Mouse (Mus musculus) limb, embryonic 12.5 days (tissue): ENCODE results near the gene Alg6. TPM values are rescaled to one million over a fixed set of nuclear protein-coding genes. Genes with fewer than 3 reads are reported as not detected.

Experiments used
- ATAC-seq: fragments of 200-750 bp; cut with Nextera tagmentation; 2 replicates; pipeline ENCODE4 v1.8.0; 2017; ENCODE audit warnings: low read depth, moderate TSS enrichment; ENCODE audit not compliant: insufficient number of reproducible peaks, insufficient read depth, low FRiP score, low TSS enrichment
- H3K27ac ChIP-seq: fragments of 300-500 bp; sonication (generic); 2 replicates; pipeline ENCODE4 v1.5.1; 2016; ENCODE audit warnings: mild to moderate bottlenecking, moderate library complexity
- H3K27me3 ChIP-seq: fragments of 300-500 bp; sonication (generic); 2 replicates; pipeline ENCODE4 v1.6.1; 2016; ENCODE audit warnings: mild to moderate bottlenecking, moderate library complexity
- H3K36me3 ChIP-seq: fragments of 300-500 bp; sonication (generic); 2 replicates; pipeline ENCODE4 v1.6.1; 2016; ENCODE audit warnings: mild to moderate bottlenecking, moderate library complexity
- H3K4me1 ChIP-seq: fragments of 300-500 bp; sonication (generic); replicated peaks from 2 replicates; pipeline ENCODE4 v1.6.1; 2016
- H3K4me2 ChIP-seq: fragments of 300-500 bp; sonication (generic); 2 replicates; pipeline ENCODE4 v1.6.1; 2016; ENCODE audit warnings: mild to moderate bottlenecking, moderate library complexity
- H3K4me3 ChIP-seq: fragments of 300-500 bp; sonication (generic); replicated peaks from 2 replicates; pipeline ENCODE4 v1.5.1; 2016; ENCODE audit warnings: mild to moderate bottlenecking
- H3K9ac ChIP-seq: fragments of 300-500 bp; sonication (generic); replicated peaks from 2 replicates; pipeline ENCODE4 v1.6.1; 2016; ENCODE audit warnings: mild to moderate bottlenecking, moderate library complexity
- H3K9me3 ChIP-seq: fragments of 300-500 bp; sonication (generic); 2 replicates; pipeline ENCODE4 v1.6.1; 2016; ENCODE audit warnings: mild to moderate bottlenecking, moderate library complexity
- WGBS: fragments of 180-500 bp; shearing (Covaris S2); methylation state at CpG from one replicate; pipeline ENCODE4 v1.1.7; 2016; 5-methylcytosine and 5-hydroxymethylcytosine counted together
- polyA plus RNA-seq: library from polyadenylated mRNA; unstranded; fragments of >200 nt; fragmentation: Nextera tagmentation; extraction: Ambion mirVana; gene quantifications from 2 replicates; pipeline ENCODE4 v1.2.1, GENCODE M21; 2016

The Alg6 gene
- polyA plus RNA-seq, 1 experiment from 2014 or later: 21.5 TPM

DNA sequence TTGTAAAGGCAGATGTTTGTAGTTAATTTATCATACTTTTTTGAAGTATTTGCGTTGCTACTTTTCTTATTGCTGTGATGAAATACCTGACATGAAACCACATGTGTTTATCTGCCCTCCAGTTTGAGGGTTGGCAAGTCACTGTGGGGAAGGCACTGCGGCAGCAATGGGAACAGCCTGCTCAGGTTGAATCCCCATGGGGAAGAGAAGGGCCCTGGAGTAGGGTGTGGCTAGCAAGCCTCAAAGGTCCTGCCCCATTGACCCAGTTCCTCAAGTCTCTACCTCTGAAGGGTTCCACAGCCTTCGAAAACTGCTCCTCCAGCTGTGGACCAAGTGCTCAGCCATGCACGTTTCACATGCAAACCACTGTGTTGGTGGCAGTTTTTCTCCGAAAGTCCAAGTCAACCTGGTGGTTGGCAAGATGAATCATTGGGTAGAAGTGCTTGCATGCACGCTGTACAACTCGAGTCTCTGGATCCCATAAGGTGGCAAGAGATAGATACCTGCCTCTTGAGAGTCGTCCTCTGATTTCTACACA is 10.5 kb downstream of the Alg6 start:
- 88% methylated on average over 8 of the region's 8 CpGs for WGBS
- ATAC-seq: no peak
- H3K9ac ChIP-seq: no peak overlapping the region
- no peak overlapping the region for H3K4me2 ChIP-seq
- no peak overlapping the region for H3K27ac ChIP-seq
- H3K4me1 ChIP-seq: no peaks in the 10 kb centered on the region
- no peak overlapping the region for H3K4me3 ChIP-seq
- peaks cover 16% of the 10 kb centered on the region for H3K9me3 ChIP-seq
- H3K27me3 ChIP-seq: no peaks in the 10 kb centered on the region
- H3K36me3 ChIP-seq: peaks cover 50% of the 10 kb centered on the region

DNA sequence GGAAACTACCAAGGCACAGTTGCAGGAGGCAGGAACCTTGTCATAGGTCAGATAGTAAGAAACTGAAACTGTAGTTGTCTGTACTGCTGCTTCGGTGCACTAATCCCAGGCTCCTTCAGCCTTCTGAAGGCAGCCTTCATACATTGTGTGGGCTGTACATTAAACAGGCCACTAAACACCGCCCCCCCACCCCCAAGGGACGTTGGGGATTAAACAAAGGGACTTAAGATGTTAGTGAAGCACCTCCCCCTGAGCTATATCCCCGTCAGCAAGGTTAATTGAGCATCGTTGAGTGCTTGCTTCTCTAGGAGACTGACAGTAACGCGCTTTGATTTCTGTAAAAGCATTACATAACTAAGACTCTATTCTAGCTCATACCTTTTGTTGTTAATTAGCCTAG is 24.4 kb downstream of the Alg6 start:
- H3K36me3 ChIP-seq: peaks cover 11% of the 10 kb centered on the region; the same call in 1 of the 2 replicates
- H3K4me3 ChIP-seq: no peak overlapping the region
- H3K4me1 ChIP-seq: peaks cover 8% of the 10 kb centered on the region; the same call in 1 of the 2 replicates
- H3K9ac ChIP-seq: no peak overlapping the region
- WGBS: 38% methylated on average over 7 of the region's 7 CpGs
- H3K4me2 ChIP-seq: no peak overlapping the region
- no peaks in the 10 kb centered on the region for H3K27me3 ChIP-seq
- no peak for ATAC-seq
- no peak overlapping the region for H3K27ac ChIP-seq
- no peaks in the 10 kb centered on the region for H3K9me3 ChIP-seq

DNA sequence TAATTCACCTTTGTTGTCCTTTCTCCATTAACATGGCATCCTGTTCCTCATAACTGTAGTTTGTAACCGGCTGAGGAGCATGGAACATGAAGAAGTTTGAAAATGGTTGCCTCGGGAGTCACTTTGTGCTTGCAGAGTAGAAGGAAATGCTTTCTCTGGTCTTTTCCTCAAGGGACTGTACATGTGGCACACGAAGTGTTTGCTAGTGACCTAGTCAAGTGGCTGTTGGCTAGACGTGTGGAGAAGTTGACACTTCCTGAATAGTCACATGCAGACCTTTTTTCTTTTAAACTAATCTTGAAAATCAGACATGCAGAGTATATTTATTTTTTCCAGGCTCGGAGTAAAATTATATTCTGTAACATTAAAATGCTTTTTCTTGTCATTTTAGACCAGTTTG is 37.0 kb downstream of the Alg6 start:
- Histone ChIP-seq H3K27me3 (no peaks in the 10 kb centered on the region), H3K9ac (no peak overlapping the region), H3K9me3 (0 out of 2 replicates have a peak, but pooled peaks cover 4% of the 10 kb centered on the region), H3K4me1 (no peaks in the 10 kb centered on the region), H3K27ac (no peak overlapping the region), H3K36me3 (peaks cover 10% of the 10 kb centered on the region), H3K4me2 (no peak overlapping the region), H3K4me3 (no peak overlapping the region)
- WGBS: 90% methylated on average over 5 of the region's 5 CpGs
- no peak for ATAC-seq

DNA sequence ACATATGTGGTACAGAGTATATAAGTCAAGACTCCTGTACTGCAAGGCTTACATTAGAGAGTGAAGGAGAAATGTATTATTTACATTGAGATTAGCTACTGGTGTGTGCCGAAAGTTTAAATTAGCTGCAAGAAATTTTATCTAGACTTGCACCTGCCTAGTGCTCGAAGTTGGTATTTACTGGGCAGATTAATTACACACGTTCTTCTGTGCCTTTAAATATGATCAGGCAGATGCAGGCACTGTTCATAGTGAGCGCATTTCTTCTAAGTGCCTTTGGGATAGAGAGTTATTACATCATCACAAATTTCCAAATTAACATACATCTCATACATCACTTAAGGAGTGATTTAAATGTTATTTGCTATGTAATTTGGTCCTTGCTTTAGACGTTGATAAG is 50.8 kb downstream of the Alg6 start:
- Histone ChIP-seq H3K4me1 (no peaks in the 10 kb centered on the region), H3K27ac (no peak overlapping the region), H3K4me3 (no peak overlapping the region), H3K9ac (no peak overlapping the region), H3K9me3 (no peaks in the 10 kb centered on the region), H3K4me2 (no peak overlapping the region), H3K27me3 (no peaks in the 10 kb centered on the region), H3K36me3 (peaks cover under 1% of the 10 kb centered on the region; the same call in 1 of the 2 replicates)
- ATAC-seq: no peak
- WGBS: 76% methylated on average over 5 of the region's 5 CpGs

DNA sequence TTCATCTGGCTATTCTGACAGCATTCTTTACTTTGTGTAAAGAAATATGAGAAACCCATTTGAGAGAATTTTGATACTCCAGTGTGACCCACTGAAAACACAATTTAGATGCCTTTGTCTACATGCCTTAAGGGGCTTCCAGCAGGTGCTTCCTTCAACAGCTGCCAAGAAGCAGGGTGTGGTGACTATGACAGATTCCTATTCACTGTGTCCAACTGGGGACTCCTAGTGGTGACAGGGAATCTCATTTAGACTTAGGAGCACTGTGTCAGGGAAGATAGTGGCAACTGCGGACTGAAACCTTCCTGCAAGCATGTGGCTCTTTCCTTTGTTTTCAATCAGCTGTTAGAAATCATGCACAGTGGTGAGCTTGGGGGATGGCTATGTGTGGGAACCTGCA is 51.3 kb downstream of the Alg6 start:
- Histone ChIP-seq H3K27me3 (no peaks in the 10 kb centered on the region), H3K4me2 (no peak overlapping the region), H3K4me3 (no peak overlapping the region), H3K9me3 (no peaks in the 10 kb centered on the region), H3K4me1 (no peaks in the 10 kb centered on the region), H3K27ac (no peak overlapping the region), H3K9ac (no peak overlapping the region), H3K36me3 (no peaks in the 10 kb centered on the region)
- ATAC-seq: no peak
- 62% methylated on average over 1 of the region's 1 CpGs for WGBS

DNA sequence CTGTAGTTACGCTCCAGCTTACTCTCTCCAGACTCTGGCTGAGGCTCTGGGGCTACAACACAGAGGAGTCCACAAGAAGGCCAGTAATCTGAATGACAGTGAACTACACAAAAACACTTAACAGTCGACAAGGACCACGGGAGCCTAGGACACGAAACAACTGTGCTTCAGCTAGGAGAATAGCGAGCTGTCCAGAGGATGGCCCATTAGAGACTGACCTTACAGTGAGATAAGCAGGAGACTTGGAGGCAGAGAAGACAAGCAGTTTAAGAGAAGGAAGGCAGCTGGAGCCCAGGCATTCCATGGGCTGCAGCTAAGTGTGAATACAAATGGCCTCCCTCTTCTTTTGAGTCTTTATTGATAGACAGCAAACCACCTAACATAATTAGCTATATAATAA is 55.1 kb downstream of the Alg6 start:
- no peak overlapping the region for H3K4me2 ChIP-seq
- H3K9ac ChIP-seq: no peak overlapping the region
- H3K27me3 ChIP-seq: no peaks in the 10 kb centered on the region
- H3K36me3 ChIP-seq: no peaks in the 10 kb centered on the region
- WGBS: 91% methylated on average over 5 of the region's 5 CpGs
- H3K4me1 ChIP-seq: no peaks in the 10 kb centered on the region
- no peak overlapping the region for H3K27ac ChIP-seq
- H3K9me3 ChIP-seq: no peaks in the 10 kb centered on the region
- H3K4me3 ChIP-seq: no peak overlapping the region
- no peak for ATAC-seq

DNA sequence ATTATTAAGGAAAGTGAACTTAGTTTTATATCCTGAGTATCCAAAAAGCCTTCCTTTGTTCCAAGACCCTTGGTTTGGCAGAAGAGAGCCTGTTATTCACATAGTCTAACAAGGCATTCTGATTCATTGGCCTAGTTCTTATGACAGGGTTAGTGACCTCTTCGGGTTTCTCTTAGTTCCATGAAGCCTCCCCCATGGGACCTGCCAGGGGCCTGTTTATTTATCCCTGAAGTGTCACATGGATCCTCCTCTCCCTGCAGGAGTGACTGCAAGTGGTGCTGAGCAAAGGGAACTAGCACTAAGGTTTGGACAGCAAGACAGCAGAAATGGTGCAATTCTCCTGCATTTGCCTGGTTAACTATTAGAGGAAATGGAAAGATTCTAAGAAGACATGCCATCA is 57.6 kb downstream of the Alg6 start:
- Histone ChIP-seq H3K27ac (no peak overlapping the region), H3K9me3 (no peaks in the 10 kb centered on the region), H3K4me1 (no peaks in the 10 kb centered on the region), H3K27me3 (no peaks in the 10 kb centered on the region), H3K36me3 (no peaks in the 10 kb centered on the region), H3K4me2 (no peak overlapping the region), H3K9ac (no peak overlapping the region), H3K4me3 (no peak overlapping the region)
- 58% methylated on average over 1 of the region's 1 CpGs for WGBS
- no peak for ATAC-seq

DNA sequence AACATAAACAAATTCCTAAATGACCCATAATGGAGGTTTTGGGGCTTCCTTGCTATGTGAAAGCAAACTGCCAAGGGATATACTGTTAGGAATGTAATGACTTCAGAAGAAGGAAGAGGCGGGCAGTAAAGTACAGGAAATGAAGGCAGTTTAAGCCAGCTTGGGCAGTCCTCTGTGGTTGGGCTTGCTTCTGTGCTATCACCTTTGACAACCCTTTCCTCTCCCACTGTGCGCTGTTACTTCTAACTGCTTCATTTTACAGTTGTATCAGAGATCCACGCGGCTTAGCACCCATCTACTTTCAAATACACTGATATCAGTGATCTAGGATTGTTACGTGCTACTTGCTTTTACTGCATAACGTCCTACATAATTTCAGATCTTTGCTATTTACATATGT is 76.9 kb downstream of the Alg6 start:
- Histone ChIP-seq H3K9ac (no peak overlapping the region), H3K9me3 (no peaks in the 10 kb centered on the region), H3K36me3 (peaks cover 12% of the 10 kb centered on the region; the same call in 1 of the 2 replicates), H3K4me1 (no peaks in the 10 kb centered on the region), H3K4me3 (no peak overlapping the region), H3K4me2 (no peak overlapping the region), H3K27ac (no peak overlapping the region), H3K27me3 (no peaks in the 10 kb centered on the region)
- ATAC-seq: no peak
- 80% methylated on average over 6 of the region's 6 CpGs for WGBS

Other genes starting within 250 kb of the Alg6 start
- 0.85 and 0.91 TPM in 2 replicates for gene Foxd3, start 59.4 kb upstream of the Alg6 start, polyA plus RNA-seq
- gene Efcab7, start 113.5 kb downstream of the Alg6 start, polyA plus RNA-seq: 23.3 and 25.9 TPM in 2 replicates
- gene Pgm1, start 213.8 kb downstream of the Alg6 start, polyA plus RNA-seq: 44.9 and 48.9 TPM in 2 replicates
- 46.8 and 48.1 TPM in 2 replicates for gene Itgb3bp, start 214.1 kb downstream of the Alg6 start, polyA plus RNA-seq